Mouse (Mus musculus) midbrain, postnatal 0 days (tissue): Measurements from ENCODE around the gene Tmem94. TPM values are rescaled to one million over a fixed set of nuclear protein-coding genes. Genes with fewer than 3 reads are reported as not detected.
A peak's percentile ranks its signal among the peaks of the same experiment; 100 is the strongest.

Source experiments
- ATAC-seq: fragments of 200-750 bp; cut with Nextera tagmentation; 2 replicates; pipeline ENCODE4 v1.8.0; 2017; ENCODE audit warnings: moderate number of reproducible peaks, mild to moderate bottlenecking, moderate TSS enrichment, moderate library complexity; ENCODE audit not compliant: low FRiP score
- DNase-seq: peaks from one replicate; pipeline ENCODE4 v3.0.0-alpha.2; 2015; ENCODE audit warnings: low spot score
- H3K27ac ChIP-seq: fragments of 300-500 bp; sonication (generic); 2 replicates; pipeline ENCODE4 v1.5.1; 2014; ENCODE audit warnings: low read depth, mild to moderate bottlenecking, low read length, mixed read lengths
- H3K27me3 ChIP-seq: fragments of 300-500 bp; sonication (generic); 2 replicates; pipeline ENCODE4 v1.6.1; 2014; ENCODE audit warnings: low read length, control low read depth, mixed read lengths; ENCODE audit not compliant: insufficient read depth
- H3K36me3 ChIP-seq: fragments of 300-500 bp; sonication (generic); 2 replicates; pipeline ENCODE4 v1.6.1; 2014; ENCODE audit warnings: low read length, control low read depth, mixed read lengths; ENCODE audit not compliant: insufficient read depth
- H3K4me1 ChIP-seq: fragments of 300-500 bp; sonication (generic); 2 replicates; pipeline ENCODE4 v1.6.1; 2014; ENCODE audit warnings: mild to moderate bottlenecking, control low read depth, antibody characterized with exemption, low read length, mixed read lengths; ENCODE audit not compliant: insufficient read depth
- H3K4me2 ChIP-seq: fragments of 300-500 bp; sonication (generic); 2 replicates; pipeline ENCODE4 v1.6.1; 2014; ENCODE audit warnings: low read depth, mild to moderate bottlenecking, low read length, mixed read lengths; ENCODE audit not compliant: poor library complexity, severe bottlenecking
- H3K4me3 ChIP-seq: fragments of 300-500 bp; sonication (generic); 2 replicates; pipeline ENCODE4 v1.5.1; 2014; ENCODE audit warnings: low read depth, mild to moderate bottlenecking, low read length, moderate library complexity
- H3K9ac ChIP-seq: fragments of 300-500 bp; sonication (generic); replicated peaks from 2 replicates; pipeline ENCODE4 v1.6.1; 2014; ENCODE audit warnings: mild to moderate bottlenecking, low read length, moderate library complexity, mixed read lengths; ENCODE audit not compliant: poor library complexity, severe bottlenecking
- H3K9me3 ChIP-seq: fragments of 300-500 bp; sonication (generic); 2 replicates; pipeline ENCODE4 v1.6.1; 2016; ENCODE audit warnings: low read length, control low read depth
- CTCF ChIP-seq: IDR thresholded peaks from 2 replicates; pipeline ENCODE4 v1.5.1; 2016; ENCODE audit warnings: antibody characterized with exemption, mild to moderate bottlenecking
- WGBS: fragments of 180-500 bp; shearing (Covaris S2); extraction: QIAGEN DNeasy Blood & Tissue Kit; methylation state at CpG from one replicate; pipeline ENCODE4 v1.1.7; 2014; 5-methylcytosine and 5-hydroxymethylcytosine counted together
- polyA plus RNA-seq: library from polyadenylated mRNA; unstranded; fragments of >200 nt; fragmentation: Nextera tagmentation; extraction: Ambion mirVana; gene quantifications from 2 replicates; pipeline ENCODE4 v1.2.1, GENCODE M21; 2015
- total RNA-seq: library from RNA; depleted of rRNA; stranded (reverse); fragments of >200 nt; gene quantifications from 2 replicates; pipeline ENCODE4 v1.2.3, GENCODE M21; 2014

The Tmem94 gene
- total and polyA plus RNA-seq, 2 experiments from 2014 or later: 15.9 to 32.7 TPM

DNA sequence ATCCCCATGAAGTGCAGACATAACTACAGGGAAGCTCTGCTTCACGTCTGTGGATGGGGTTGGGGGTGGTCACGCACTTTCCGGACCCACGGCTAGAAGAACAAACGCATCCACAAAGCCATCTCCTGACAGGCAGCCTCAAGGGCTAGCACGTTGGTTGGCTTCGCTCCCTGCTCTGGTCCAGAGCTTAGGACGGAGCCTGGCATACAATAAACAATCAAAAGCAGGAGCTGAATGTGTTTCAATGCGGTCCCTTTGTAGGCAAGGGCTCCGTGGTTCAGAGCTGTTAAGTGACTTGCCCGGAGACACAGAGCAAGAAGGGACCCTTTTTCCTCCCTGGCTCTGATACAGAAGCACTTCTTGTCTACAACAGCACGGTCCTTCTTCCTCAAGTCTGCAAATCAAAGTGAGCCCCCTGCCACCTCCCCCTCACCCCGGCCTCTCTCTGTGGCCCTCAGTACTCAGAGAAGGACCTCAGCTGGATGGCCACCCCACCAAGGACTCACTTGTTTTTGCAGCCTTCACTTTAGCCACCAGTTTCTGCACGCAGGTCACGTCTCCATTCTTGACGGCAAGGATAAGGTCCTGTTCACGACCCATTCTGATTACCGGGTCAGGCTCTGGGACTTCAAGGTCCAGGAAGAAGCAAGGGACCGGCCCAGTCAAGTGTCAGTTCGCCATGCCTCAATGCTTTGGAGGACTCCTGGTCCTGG is 46.3 kb downstream of the Tmem94 start:
- no peak for TF ChIP-seq CTCF
- Histone ChIP-seq H3K9ac (peak overlapping the region; percentile 39; the same call in 1 of the 2 replicates), H3K4me1 (peaks cover 9% of the 10 kb centered on the region; the same call in 1 of the 2 replicates), H3K27ac (peak overlapping the region; percentile 27), H3K36me3 (no peaks in the 10 kb centered on the region), H3K9me3 (no peaks in the 10 kb centered on the region), H3K27me3 (no peaks in the 10 kb centered on the region), H3K4me2 (peak overlapping the region; percentile 95), H3K4me3 (peak overlapping the region; percentile 91; the same call in 1 of the 2 replicates)
- WGBS: 74% methylated on average over 20 of the region's 20 CpGs
- ATAC-seq (no peak), DNase-seq (no peak)

DNA sequence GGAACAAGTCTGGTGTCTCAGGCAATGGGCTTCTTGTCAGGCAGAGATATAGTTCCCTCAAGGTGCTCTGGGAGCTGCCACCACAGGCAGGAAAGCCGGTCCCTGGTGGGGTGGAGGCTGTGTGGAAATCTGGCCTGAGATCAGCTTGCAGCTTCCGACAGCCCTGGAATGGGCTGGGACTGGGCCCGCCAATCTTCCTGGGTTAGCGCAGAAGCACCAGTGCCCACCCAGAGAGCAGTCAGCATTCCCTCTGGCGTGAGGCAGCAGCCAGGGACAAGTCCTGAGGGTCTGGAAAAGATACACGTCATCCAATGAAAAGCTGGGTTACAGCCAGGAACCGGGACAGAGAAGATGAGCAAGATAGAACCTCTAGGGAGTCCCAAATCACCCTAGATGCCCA is 46.9 kb downstream of the Tmem94 start:
- peak overlapping the region; percentile 14; the same call in 1 of the 2 replicates for H3K27ac ChIP-seq
- 31% methylated on average over 7 of the region's 7 CpGs for WGBS
- H3K4me3 ChIP-seq: peak overlapping the region; percentile 91
- no peak overlapping the region for H3K9ac ChIP-seq
- DNase-seq (no peak), ATAC-seq (no peak)
- H3K4me2 ChIP-seq: peak overlapping the region; percentile 95
- H3K36me3 ChIP-seq: no peaks in the 10 kb centered on the region
- H3K9me3 ChIP-seq: no peaks in the 10 kb centered on the region
- H3K27me3 ChIP-seq: no peaks in the 10 kb centered on the region
- TF ChIP-seq CTCF: no peak
- H3K4me1 ChIP-seq: peaks cover 9% of the 10 kb centered on the region; the same call in 1 of the 2 replicates

DNA sequence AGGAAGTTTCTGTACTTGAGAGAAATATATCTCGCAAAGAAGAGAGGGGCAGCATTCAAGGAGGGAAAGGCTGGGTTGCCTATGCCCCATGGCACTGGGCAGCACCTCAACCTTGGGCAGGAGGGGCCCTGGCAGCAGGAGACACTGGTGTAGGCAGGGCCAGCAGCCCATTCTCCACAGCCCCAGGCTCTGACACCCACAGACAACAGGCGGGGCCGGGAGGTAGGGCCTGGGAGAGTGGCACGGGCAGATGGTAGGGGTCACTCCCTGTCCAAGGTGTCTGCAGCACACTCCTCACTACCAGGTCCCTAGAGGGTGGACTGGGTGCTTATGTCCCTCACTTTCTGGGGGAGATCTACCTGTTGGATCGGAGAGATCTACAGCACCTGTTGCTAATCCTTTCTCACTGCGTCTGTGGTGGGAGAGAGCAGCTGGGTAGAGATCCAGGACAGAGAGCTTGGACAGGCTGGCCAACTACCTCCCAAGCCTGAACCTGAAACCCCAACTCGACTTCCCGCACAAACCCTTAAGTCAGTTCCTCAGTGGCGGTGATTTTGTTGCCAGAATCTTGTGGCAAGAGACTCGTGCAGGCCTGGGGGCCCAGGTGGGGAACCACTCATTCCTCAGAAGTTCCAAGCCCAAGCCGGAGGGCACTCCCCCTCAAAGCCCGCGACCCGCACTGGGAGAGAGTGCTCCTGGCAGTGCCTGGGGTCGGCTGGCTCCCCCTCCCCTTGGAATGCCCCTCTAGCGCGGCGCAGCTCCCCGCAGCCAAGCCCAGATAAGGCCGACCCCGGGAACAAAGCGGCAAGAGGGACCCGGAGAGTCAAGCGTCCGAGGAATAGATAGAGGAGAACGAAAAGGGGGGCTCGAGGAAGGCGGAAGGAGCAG is 47.5 kb downstream of the Tmem94 start:
- TF ChIP-seq CTCF: no peak
- peak overlapping the region; percentile 55; the same call in 1 of the 2 replicates for H3K9ac ChIP-seq
- no peaks in the 10 kb centered on the region for H3K36me3 ChIP-seq
- ATAC-seq (peak; percentile 3; the same call in 1 of the 2 replicates), DNase-seq (no peak)
- H3K27ac ChIP-seq: peak overlapping the region; percentile 33; the same call in 1 of the 2 replicates
- peak overlapping the region; percentile 91 for H3K4me3 ChIP-seq
- H3K27me3 ChIP-seq: no peaks in the 10 kb centered on the region
- no peaks in the 10 kb centered on the region for H3K9me3 ChIP-seq
- H3K4me2 ChIP-seq: peak overlapping the region; percentile 95
- peaks cover 9% of the 10 kb centered on the region; the same call in 1 of the 2 replicates for H3K4me1 ChIP-seq
- WGBS: 3% methylated on average over 28 of the region's 28 CpGs

DNA sequence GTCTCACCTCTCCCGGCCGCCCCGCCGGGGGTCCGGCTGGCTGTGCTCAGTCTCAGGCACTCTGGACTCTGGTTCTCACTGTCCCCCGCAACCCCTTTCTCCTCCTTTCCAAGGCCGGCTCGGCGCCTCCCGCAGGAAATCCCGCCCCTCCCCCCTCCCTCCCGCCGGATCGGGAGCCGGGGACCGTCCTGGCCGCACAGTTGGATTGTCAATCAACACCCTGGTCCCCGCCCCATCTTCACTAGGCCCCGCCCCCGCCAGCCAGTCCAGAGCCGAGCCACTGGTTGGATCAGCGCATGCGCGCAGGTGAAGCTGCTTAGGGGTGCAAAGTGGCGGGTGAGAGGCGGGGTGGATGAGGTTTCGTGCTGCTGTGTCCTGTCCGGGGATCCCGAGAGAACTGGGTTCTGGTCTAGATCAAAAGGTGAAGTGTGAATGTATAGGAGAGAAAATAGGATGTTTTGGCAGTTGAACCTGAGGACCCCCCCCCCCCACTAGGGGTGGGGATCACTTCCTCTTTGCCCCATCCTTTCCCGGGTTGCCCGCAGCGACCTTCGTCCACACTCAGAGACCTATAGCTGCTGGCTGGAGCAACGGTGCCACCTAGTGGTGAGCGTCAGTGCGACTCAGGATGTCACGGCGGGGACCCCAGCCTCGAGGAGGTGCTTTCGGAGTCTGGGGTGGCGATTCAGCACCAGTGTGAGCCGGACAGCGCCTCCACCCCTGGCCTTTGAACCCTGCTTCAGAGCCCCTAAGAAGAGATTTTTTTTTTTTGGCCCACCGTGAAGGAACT is 48.5 kb downstream of the Tmem94 start, which contains the start of gene Caskin2:
TSS of gene Caskin2 (minus strand) at position 133 of the 790 bp plus-strand sequence.
- Histone ChIP-seq H3K4me2 (peak within 1 kb of the TSS; percentile 95), H3K27ac (peak within 1 kb of the TSS; percentile 63; the same call in 1 of the 2 replicates), H3K27me3 (no peaks in the 10 kb centered on the region), H3K4me3 (peak within 1 kb of the TSS; percentile 91), H3K9me3 (no peaks in the 10 kb centered on the region), H3K4me1 (peaks cover 7% of the 10 kb centered on the region; the same call in 1 of the 2 replicates), H3K36me3 (no peaks in the 10 kb centered on the region), H3K9ac (peak within 1 kb of the TSS; percentile 55)
- under 1% methylated on average over 43 of the region's 44 CpGs for WGBS
- ATAC-seq (peak; percentile 85), DNase-seq (peak; percentile 94)
- peak; percentile 97 for TF ChIP-seq CTCF
